Mouse (Mus musculus) spleen, adult 2 months (tissue): ENCODE data around the gene Izumo4.

Source experiments
- CTCF ChIP-seq: fragments of 200-500 bp; IDR thresholded peaks from 2 replicates; pipeline ENCODE4 v1.5.1; 2011; ENCODE audit warnings: mild to moderate bottlenecking, inconsistent platforms; ENCODE audit not compliant: insufficient read depth, insufficient read length, insufficient replicate concordance; ENCODE audit errors: extremely low read depth
- POLR2A ChIP-seq: fragments of 200-500 bp; IDR thresholded peaks from 2 replicates; pipeline ENCODE4 v1.6.1; 2011; ENCODE audit warnings: low read depth, low read length, inconsistent platforms

- TF ChIP-seq CTCF (no peak), POLR2A (peak; percentile 52; the same call in 1 of the 2 replicates)
Observed at GRCm38 (mm10) chr10:80695186-80695585, 6.8 kb upstream of the Izumo4 start.
